Mouse (Mus musculus): ENCODE measurements around the gene Pycr1. TPM values are rescaled to one million over a fixed set of nuclear protein-coding genes. Genes with fewer than 3 reads are reported as not detected.

The Pycr1 gene
- polyA plus RNA-seq, 1 experiment from 2014 or later, result not detected

DNA sequence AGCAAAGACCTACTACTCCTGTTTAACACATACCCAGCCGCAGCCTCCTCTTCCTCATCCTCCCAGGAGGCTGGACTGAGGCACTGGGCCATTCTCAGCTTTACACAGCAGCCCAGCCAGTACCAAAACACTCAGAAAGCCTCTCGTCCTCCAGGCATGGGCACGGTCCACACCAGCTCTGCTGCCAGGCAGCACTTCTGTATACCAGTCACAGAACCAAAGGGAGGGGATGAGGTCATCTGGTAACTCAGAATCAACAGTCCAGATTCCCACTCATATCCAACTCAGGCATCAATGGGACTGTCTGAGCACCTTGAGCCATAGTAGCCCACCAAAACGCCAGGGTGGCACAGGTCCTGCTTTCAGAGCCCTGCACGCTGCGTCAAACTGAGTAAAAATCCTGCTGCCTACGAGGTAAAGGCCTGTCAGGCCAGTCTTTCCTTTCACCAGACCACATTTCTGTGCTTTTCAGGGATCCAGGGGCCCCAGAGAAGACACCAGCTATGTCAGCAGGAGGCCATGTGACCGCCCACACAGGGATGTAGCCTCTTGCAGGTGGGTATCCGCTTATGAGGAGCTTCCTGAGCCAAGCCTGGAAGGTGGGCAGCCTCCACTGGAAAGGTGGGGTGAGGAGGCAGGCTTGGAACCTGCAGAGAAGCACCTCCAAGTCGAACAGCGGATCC lies 16.6 kb downstream of the Pycr1 start:
- 68% methylated on average over 11 of the region's 11 CpGs for WGBS (ENCODE audit: missing documents)
- H3K4me3 ChIP-seq (ENCODE audit: inconsistent target), result no peak overlapping the region
- peaks cover 92% of the 10 kb centered on the region for H3K79me2 ChIP-seq (ENCODE audit: inconsistent target)
- peak overlapping the region; percentile 99 for H3K27ac ChIP-seq
- H3K36me3 ChIP-seq (ENCODE audit: inconsistent target), result peaks cover 19% of the 10 kb centered on the region

DNA sequence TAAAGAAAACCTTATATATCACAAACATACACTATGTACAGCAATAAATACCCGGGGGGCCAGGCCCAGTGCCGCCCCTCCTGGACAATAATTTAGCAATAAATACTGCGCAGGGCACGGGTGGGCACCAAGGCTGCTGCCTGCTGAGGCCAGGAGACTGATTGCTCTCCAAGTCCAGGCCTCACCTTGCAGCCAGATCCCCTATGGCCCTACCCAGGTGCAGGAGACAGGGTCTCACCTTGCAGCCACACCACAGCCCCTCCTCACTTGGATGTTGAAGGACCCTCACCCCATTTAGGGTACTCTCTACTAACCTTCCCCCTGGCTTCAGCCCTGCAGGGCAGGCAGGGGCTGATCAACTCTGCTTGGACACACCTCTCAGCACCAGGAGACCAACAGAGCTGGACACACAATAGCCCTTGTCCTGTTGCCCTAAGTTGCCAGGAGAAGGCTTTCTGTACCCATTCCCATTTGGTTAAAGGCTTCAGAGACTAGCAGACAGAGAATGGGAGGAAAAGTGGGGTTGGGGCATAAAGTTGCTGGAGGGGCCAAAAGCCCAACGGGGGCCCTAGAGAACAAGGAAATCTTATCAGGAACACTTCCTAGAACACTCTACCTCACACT lies 18.3 kb downstream of the Pycr1 start, which contains the start of gene Sirt7:
Gene Sirt7 (minus strand): TSS at position 89 of the 624 bp plus-strand sequence.
- Histone ChIP-seq H3K4me3 (ENCODE audit: inconsistent target) (peak within 1 kb of the TSS; percentile 36), H3K79me2 (ENCODE audit: inconsistent target) (peaks cover 90% of the 10 kb centered on the region), H3K36me3 (ENCODE audit: inconsistent target) (peaks cover 35% of the 10 kb centered on the region), H3K27ac (peak within 1 kb of the TSS; percentile 99)
- WGBS (ENCODE audit: missing documents), result 12% methylated on average over 5 of the region's 5 CpGs

DNA sequence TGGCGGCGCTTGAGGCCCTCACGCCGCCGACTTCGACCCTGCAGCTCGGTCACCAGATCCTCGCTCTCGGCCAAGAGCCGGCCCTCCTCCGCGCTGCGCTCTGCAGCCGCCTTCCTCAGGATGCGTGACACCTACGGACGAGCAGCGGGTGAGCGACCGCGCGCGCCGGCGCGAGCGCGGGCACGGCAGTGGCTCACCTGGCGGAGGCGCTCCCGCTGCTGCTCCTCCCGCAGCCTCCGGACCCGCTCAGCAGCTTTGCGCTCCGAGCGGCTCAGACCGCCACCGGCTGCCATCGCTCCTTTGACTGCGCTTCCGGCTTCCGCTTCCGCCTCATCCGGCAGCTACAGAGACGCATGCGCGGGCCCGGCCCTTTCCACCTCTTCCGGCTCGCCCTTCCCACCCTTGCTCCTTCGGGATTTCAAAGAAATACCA lies 18.9 kb downstream of the Pycr1 start:
- Histone ChIP-seq H3K27ac (peak overlapping the region; percentile 99), H3K4me3 (ENCODE audit: inconsistent target) (peak overlapping the region; percentile 36), H3K36me3 (ENCODE audit: inconsistent target) (peaks cover 41% of the 10 kb centered on the region), H3K79me2 (ENCODE audit: inconsistent target) (peaks cover 85% of the 10 kb centered on the region)
- WGBS (ENCODE audit: missing documents), result under 1% methylated on average over 48 of the region's 53 CpGs

DNA sequence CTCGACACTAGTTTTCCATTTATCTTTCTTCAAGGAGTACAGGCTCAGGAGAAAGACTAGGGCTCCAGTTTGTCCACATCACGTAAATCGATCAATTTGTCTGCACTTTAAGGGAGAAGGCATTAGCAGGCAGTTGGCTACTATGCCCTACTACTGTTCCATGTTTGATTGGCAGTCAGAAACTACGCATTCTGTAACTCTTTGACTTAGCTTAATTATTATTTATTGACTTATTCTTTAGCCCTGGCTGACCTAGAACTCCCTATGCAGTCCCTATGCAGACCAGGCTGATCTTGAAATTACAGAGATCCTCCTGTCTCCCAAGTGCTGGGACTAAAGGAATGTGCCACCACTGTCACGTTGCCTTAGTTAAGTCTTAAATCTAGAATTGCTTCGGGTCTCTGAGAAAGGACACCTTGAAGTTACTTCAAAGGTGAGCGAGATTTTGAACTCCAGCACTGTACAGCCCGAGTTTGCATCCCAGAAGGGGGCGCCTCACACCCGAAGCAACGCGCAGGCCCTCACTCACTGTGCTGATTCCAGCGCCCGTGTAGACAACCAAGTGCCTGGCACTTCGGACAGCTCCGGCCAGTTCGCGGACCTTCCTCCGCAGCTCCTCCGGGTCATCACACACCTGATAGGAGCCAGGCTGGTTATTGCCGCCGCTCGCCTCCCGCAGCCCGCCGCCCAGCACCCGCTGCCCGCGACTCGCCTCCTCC lies 19.4 kb downstream of the Pycr1 start:
- Histone ChIP-seq H3K79me2 (ENCODE audit: inconsistent target) (peaks cover 81% of the 10 kb centered on the region), H3K27ac (peak overlapping the region; percentile 5; the same call in 1 of the 2 replicates), H3K36me3 (ENCODE audit: inconsistent target) (peaks cover 47% of the 10 kb centered on the region), H3K4me3 (ENCODE audit: inconsistent target) (peak overlapping the region; percentile 36)
- WGBS (ENCODE audit: missing documents), result 14% methylated on average over 26 of the region's 30 CpGs

DNA sequence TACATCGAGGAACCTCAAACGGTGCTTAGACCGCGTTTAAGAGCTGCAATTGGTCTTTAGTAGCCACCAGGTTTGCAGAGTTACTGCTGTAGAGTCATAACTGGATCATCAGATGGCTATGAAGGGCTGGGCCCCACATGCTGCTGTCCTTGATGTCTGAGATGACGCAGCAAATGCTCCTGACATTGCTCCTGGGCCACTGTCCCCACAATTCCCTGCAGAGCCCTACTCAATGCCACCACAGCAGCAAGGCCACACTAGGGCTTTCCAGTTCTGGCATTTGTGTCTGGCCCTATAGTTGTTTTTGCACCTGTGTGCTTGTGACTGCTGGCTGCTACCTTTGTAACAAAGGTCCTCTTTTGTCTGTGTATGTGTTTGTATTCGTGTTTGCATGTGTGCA lies 20.8 kb downstream of the Pycr1 start:
- H3K4me3 ChIP-seq (ENCODE audit: inconsistent target), result no peak overlapping the region
- peaks cover 57% of the 10 kb centered on the region for H3K36me3 ChIP-seq (ENCODE audit: inconsistent target)
- H3K27ac ChIP-seq, result no peak overlapping the region
- peaks cover 67% of the 10 kb centered on the region for H3K79me2 ChIP-seq (ENCODE audit: inconsistent target)
- 93% methylated on average over 6 of the region's 6 CpGs for WGBS (ENCODE audit: missing documents)

DNA sequence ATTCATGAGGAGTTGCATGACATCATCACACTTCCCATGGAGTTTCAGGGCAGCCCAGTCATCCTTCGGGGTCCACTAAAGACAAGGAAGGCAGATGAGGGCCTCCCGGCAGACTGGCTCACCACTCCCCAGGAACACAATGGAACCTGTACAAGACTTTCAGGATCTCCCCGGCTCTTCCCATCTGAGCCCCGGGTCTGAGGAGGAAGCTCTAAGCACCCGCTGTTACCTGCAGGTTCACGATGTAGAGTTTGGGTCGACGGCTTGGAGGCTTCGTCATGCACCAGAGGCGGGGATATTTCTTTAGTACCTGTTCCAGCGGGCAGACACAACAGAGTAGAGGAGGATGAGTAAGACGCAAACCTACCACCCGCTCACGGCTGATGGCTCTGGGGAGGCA lies 23.4 kb downstream of the Pycr1 start:
- peaks cover 65% of the 10 kb centered on the region for H3K79me2 ChIP-seq (ENCODE audit: inconsistent target)
- H3K4me3 ChIP-seq (ENCODE audit: inconsistent target), result no peak overlapping the region
- peaks cover 57% of the 10 kb centered on the region for H3K36me3 ChIP-seq (ENCODE audit: inconsistent target)
- no peak overlapping the region for H3K27ac ChIP-seq
- WGBS (ENCODE audit: missing documents), result 94% methylated on average over 14 of the region's 14 CpGs

DNA sequence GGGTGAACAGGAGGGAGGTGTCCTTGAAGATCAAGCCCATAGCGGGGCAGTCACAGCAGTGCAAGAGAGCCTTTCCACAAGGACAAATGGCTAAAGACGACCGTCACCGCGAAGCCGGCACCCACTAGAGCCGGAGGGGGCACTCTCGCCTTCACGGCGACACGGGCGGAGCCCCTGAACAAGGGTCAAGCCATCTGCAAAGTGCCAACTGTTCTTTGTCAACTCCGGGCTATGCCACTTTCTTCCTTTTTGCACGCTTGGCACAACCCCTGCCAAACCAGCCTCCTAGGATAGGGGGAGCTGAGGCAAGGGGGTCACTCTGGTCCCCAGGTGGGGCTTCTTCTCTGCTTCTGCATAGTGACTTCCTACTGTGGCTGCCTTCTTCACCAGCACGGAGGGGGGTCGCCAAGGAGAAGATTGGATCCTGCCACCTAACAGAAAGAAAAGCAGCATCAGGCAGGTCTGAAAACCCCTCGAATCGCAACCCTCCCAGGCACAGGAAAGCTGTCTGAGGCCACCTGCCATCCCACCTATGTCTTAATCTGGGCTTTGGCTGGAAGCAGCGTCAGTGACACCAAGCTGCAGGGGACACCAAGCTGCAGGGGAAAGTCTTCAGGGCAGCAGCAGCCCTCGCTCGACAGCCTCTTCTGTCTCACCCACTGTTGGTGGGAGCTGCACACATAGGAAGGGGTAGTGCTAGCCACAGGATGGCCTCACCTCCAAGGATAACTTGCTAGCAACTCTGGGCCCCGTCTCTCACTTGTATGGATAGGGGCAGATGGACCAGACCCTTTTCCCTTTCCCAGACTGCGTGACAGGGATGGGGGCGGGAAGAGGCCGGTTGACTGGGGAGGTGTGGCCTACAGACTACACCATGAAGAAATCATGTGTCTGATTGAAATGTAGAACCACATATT lies 24.7 kb downstream of the Pycr1 start:
- Histone ChIP-seq H3K27ac (peak overlapping the region; percentile 59), H3K4me3 (ENCODE audit: inconsistent target) (no peak overlapping the region), H3K36me3 (ENCODE audit: inconsistent target) (peaks cover 60% of the 10 kb centered on the region), H3K79me2 (ENCODE audit: inconsistent target) (peaks cover 70% of the 10 kb centered on the region)
- 97% methylated on average over 23 of the region's 25 CpGs for WGBS (ENCODE audit: missing documents)

DNA sequence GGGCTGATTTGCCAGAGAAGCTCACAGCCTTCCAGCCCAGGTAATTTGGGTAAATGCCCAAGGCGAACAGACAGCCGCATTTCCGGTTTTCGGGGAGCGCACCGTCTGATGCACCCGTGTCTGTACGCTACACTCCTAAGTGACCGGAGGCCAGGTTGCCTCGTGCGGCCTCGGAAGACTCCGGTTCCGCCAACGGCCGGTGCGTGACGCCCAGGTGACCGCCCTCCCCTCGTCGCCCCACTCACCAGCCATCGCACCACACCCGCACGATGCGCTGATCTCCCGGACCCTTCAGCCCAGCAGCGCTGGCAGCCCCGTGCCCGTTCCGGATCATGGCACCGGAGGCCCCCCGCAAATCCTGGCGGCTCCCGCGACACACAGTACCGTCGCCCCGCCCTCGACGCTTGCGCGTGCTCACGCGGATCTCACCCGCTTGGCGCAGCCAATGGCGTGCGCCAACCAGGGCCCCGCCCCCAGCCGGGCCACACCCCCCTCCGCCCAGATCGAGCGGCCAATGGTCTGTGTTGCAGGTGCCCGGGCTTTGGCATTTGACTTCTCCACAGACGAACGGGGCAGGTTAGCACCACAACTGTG lies 26.0 kb downstream of the Pycr1 start, which contains the start of gene Pcyt2:
Gene Pcyt2 (minus strand): TSS at position 418 of the 594 bp plus-strand sequence.
- Histone ChIP-seq H3K36me3 (ENCODE audit: inconsistent target) (peaks cover 58% of the 10 kb centered on the region), H3K27ac (peak within 1 kb of the TSS; percentile 84)
- under 1% methylated on average over 55 of the region's 56 CpGs for WGBS (ENCODE audit: missing documents)

DNA sequence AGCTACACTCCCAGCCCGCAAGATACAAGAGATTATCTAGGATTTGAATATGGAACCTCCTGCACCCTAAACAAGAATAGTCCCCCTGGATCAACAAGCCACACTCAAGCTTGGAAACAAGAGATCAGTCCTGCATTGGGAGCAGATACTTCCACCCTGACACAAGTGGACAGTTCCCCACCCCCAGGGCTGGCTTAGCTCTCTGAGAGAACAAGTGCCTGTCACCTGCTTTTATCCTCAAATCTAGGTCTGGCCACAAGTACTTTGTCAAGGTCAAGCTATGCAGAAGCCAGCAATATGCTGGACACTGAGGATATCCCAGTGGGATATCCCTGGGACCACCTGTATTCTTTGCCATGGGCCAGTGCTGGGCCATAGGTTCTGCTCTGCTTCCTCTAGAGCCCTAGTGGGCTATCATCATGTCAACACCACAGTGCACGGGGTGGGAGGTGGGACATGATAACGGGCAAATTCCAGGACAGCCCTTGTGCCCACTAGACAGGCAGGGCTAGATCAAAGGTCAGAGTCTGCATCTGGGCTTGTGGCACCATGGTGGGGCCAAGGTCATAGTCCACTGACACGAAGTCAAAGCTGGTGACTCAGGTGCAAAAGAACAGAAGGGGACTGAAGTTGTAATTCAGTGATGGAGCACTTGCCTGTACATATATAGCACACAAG lies 26.8 kb downstream of the Pycr1 start:
- H3K4me3 ChIP-seq (ENCODE audit: inconsistent target), result peak overlapping the region; percentile 94
- 49% methylated on average over 4 of the region's 4 CpGs for WGBS (ENCODE audit: missing documents)
- H3K27ac ChIP-seq, result peak overlapping the region; percentile 84
- peaks cover 55% of the 10 kb centered on the region for H3K79me2 ChIP-seq (ENCODE audit: inconsistent target)
- peaks cover 55% of the 10 kb centered on the region for H3K36me3 ChIP-seq (ENCODE audit: inconsistent target)

More for the DNA sequence above, 26.0 kb downstream of the Pycr1 start, which contains the start of gene Pcyt2:
- H3K79me2 ChIP-seq (ENCODE audit: inconsistent target), result peaks cover 64% of the 10 kb centered on the region
- H3K4me3 ChIP-seq (ENCODE audit: inconsistent target), result peak within 1 kb of the TSS; percentile 94

DNA sequence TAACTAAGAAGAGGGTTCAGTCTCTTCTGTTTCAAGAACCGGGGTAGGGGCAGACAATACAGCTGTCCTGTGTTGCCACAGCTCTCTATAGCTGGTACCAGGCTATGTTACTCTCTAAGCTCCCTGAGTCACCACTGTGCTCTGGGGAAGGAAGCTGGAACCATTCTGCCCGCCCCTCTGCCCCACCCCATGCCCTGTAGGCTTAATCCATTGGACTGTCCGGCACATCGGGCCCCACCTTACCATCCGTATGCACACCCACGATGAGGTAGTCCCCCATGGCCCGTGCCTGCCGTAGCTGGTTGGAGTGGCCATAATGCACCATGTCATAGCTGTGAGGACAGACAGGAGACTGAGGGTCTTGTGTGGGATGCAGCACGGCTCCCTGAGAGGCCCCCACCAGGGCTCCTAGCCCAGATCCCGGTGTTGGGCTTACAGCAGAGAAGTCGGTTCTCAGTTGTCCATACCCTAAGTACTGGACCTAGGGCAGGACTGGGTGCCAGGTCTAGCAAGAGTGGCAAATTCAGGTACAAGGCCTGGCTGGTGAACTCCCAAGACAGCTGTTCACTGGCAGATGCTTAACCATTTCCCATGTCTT lies 27.9 kb downstream of the Pycr1 start:
- H3K4me3 ChIP-seq (ENCODE audit: inconsistent target), result peak overlapping the region; percentile 94; the same call in 1 of the 2 replicates
- peaks cover 46% of the 10 kb centered on the region for H3K79me2 ChIP-seq (ENCODE audit: inconsistent target)
- H3K27ac ChIP-seq, result no peak overlapping the region
- WGBS (ENCODE audit: missing documents), result 87% methylated on average over 11 of the region's 11 CpGs
- H3K36me3 ChIP-seq (ENCODE audit: inconsistent target), result peaks cover 55% of the 10 kb centered on the region

DNA sequence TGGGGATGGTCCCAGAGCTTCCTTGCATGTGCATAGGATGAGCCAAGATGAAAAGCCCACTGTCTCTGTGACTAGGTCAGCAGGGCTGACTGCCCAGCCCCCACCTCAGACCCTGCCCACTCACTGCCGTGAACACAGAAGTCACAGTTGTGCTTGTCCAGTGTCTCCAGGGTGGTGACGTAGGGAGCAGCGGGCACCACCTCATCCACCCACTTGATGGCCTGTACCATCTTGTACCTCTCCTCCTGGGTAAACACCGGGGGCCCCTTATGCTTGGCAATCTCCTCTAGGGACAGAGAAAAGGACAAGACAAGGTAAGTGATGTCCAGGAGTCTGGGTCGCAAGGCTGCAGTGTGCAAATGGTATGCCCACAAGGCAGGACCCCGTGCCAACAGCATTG lies 28.4 kb downstream of the Pycr1 start:
- H3K27ac ChIP-seq, result no peak overlapping the region
- H3K79me2 ChIP-seq (ENCODE audit: inconsistent target), result peaks cover 43% of the 10 kb centered on the region
- peaks cover 55% of the 10 kb centered on the region for H3K36me3 ChIP-seq (ENCODE audit: inconsistent target)
- no peak overlapping the region for H3K4me3 ChIP-seq (ENCODE audit: inconsistent target)
- 96% methylated on average over 6 of the region's 6 CpGs for WGBS (ENCODE audit: missing documents)

DNA sequence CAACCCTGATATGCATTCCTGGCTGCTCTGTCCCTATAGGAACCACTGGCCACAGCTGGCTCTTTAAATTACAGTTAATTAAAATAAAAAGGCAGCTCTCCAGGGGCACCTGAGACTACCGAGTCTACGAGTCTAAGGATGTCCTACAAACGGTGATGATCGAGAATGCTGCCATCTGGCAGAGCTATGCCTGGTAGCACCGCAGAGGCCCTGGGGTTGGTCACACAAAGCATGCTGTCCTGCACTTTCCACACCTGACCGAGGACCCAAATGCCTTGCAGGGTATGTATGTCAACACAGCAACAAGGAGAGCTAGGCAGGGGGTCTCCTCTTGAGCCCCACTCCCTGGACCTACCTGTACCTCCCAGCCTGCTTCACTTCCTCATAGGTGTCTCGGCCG lies 29.6 kb downstream of the Pycr1 start:
- 82% methylated on average over 8 of the region's 8 CpGs for WGBS (ENCODE audit: missing documents)
- H3K27ac ChIP-seq, result no peak overlapping the region
- peaks cover 49% of the 10 kb centered on the region; the same call in 1 of the 2 replicates for H3K36me3 ChIP-seq (ENCODE audit: inconsistent target)
- H3K79me2 ChIP-seq (ENCODE audit: inconsistent target), result peaks cover 43% of the 10 kb centered on the region
- no peak overlapping the region for H3K4me3 ChIP-seq (ENCODE audit: inconsistent target)

DNA sequence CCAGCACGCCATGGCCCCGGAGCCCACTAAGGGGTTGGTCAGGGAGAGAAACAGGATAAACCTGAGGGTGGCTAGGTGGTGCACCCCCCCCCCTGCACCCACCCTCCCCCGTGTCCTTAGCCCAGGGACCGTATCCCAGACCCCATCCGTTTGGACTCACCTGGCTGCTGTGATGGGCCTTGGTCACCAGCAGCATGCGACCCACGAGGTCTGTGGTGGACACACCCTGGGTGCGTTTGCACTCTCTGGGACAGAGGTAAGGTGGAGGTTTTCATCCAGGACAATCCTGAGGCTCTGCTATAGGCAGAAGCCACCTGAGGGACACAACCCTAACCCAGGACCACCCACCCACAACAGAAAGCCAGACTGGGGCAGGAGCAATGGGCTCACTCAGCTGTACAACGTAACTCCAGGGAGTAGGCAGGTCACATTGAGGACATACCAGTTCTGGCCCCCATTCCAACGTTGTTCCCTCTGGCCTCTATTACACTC lies 30.0 kb downstream of the Pycr1 start:
- Histone ChIP-seq H3K4me3 (ENCODE audit: inconsistent target) (no peak overlapping the region), H3K27ac (no peak overlapping the region), H3K36me3 (ENCODE audit: inconsistent target) (peaks cover 45% of the 10 kb centered on the region; the same call in 1 of the 2 replicates), H3K79me2 (ENCODE audit: inconsistent target) (peaks cover 43% of the 10 kb centered on the region)
- 98% methylated on average over 9 of the region's 10 CpGs for WGBS (ENCODE audit: missing documents)
